Mouse (Mus musculus) embryonic fibroblast, embryonic 13.5 days (primary cell): ENCODE data around the gene Gsto2.

Experiments
- CTCF ChIP-seq: IDR thresholded peaks from 2 replicates; pipeline ENCODE4 v1.5.1; 2011; ENCODE audit warnings: mild to moderate bottlenecking, control low read depth, low read length, moderate library complexity, borderline replicate concordance; ENCODE audit not compliant: insufficient read depth
- POLR2A ChIP-seq: IDR thresholded peaks from 2 replicates; pipeline ENCODE4 v1.6.1; 2011; ENCODE audit warnings: low read depth, mild to moderate bottlenecking, control low read depth, low read length, moderate library complexity

- TF ChIP-seq POLR2A, result no peak
- no peak for TF ChIP-seq CTCF
Observed at GRCm38 (mm10) chr19:47915251-47915650, 49.9 kb downstream of the Gsto2 start.
